Mouse (Mus musculus): ENCODE results near the gene Pdzrn3. TPM values are rescaled to one million over a fixed set of nuclear protein-coding genes. Genes with fewer than 3 reads are reported as not detected.

The Pdzrn3 gene
- total and polyA plus RNA-seq, 3 experiments = not detected

DNA sequence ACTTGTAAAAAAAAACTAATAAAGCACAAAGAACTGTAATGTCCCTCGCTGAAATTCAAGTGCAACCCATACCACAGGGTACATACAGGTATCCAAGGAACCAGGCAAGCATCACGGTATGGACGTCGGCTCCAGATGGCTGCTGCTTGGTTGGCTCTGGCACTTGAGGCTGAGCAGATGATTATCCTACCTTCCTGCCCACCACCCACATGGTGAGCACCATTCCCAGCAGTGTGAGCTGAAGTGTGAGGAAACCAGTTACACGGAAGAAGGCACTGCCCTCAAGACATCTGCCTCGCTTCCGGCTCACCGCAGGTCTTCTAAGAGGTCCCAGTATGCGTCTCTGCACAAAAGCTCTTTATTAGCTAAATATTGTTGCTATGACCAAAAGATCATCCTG lies 67.2 kb downstream of the Pdzrn3 start:
- Histone ChIP-seq H3K27ac (ENCODE audit: insufficient read depth, low read depth) (no peak overlapping the region), H3K4me1 (ENCODE audit: control insufficient read depth in 1 of 2, insufficient read depth in 2 of 2) (no peaks in the 10 kb centered on the region), H3K4me2 (ENCODE audit: insufficient read depth, low read depth, poor library complexity, severe bottlenecking) (no peak overlapping the region), H3K9me3 (replicated peaks; ENCODE audit: low read length) (peaks cover 82% of the 10 kb centered on the region), H3K9ac (ENCODE audit: insufficient read depth, low read depth) (no peak overlapping the region), H3K79me2 (replicated peaks; ENCODE audit: control insufficient read depth, extremely low read depth, insufficient read depth, poor library complexity, severe bottlenecking) (no peaks in the 10 kb centered on the region), H3K36me3 (replicated peaks in 1 of 2; ENCODE audit: control insufficient read depth in 1 of 2, insufficient read depth in 1 of 2, low read length in 1 of 2) (no peaks in the 10 kb centered on the region), H3K27me3 (replicated peaks) (no peaks in the 10 kb centered on the region), H3K4me3 (replicated peaks in 1 of 3; ENCODE audit: low read depth in 2 of 3, low read length in 2 of 3, poor library complexity in 1 of 3) (no peak overlapping the region)
- no peak for DNase-seq (ENCODE audit: extremely low read depth)
- in situ Hi-C loops (cut with MboI; ENCODE audit: low pct_ligation_motif_present, low pct_unique_long_range_greater_than_20kb, low sequenced_read_pairs) (no loop called here), dilution Hi-C loops (cut with MboI; ENCODE audit: extremely low pct_ligation_motif_present, extremely low pct_unique_long_range_greater_than_20kb, low sequenced_read_pairs) (no loop called here)
- TF ChIP-seq NELFE (IDR thresholded peaks at IDR 0.05; ENCODE audit: low read depth, low read length) (no peak), E2F4 (IDR thresholded peaks at IDR 0.05; ENCODE audit: insufficient replicate concordance, low read depth, low read length) (no peak), MAZ (IDR thresholded peaks at IDR 0.05; ENCODE audit: low read depth, low read length) (no peak), TBP (conservative IDR thresholded peaks at IDR 0.05; ENCODE audit: low read depth, low read length) (no peak), SMC3 (IDR thresholded peaks at IDR 0.05; ENCODE audit: low read depth, low read length) (no peak), ELF1 (IDR thresholded peaks at IDR 0.05; ENCODE audit: low read depth, low read length) (no peak), ZNF384 (IDR thresholded peaks at IDR 0.05; ENCODE audit: low read depth, low read length) (no peak), JUND (conservative IDR thresholded peaks at IDR 0.05; ENCODE audit: low read depth, low read length) (no peak), SIN3A (IDR thresholded peaks at IDR 0.05; ENCODE audit: low read length) (no peak), CTCF (conservative IDR thresholded peaks at IDR 0.05 in 1 of 2, IDR thresholded peaks at IDR 0.05 in 1 of 2; ENCODE audit: low read depth in 2 of 2, low read length in 2 of 2) (no peak), BHLHE40 (IDR thresholded peaks at IDR 0.05; ENCODE audit: low read depth, low read length) (no peak), CHD1 (IDR thresholded peaks at IDR 0.05; ENCODE audit: low read depth, low read length) (no peak), ZC3H11A (IDR thresholded peaks at IDR 0.05; ENCODE audit: low read depth, low read length) (no peak)

DNA sequence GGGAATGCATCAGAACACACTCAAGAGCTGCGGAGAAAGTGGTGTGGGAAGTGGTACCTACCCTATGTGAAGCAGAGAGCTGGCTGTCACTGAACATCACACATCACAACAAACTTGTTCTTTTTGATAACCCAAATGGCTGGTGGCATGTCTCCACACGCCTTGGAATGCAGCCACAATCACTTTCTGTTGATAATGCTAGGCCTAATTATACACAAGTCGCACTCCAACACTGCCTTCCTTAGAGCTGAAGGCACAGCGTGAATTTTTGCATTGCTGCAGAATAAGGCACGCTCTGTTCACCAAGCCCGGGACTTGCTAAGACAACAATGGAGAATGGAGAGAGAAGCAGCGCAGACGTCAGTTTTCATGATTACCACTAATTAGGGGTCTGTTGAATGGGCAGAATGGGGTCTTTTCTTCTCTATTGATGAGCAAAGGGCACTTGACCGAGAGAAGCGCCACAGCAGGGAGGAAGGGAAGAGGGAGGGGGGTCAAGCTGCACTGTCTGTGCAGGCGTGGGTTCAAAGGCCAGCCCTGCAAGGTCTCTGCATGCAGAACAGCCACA lies 69.6 kb downstream of the Pdzrn3 start:
- H3K4me2 ChIP-seq (ENCODE audit: insufficient read depth, low read depth, poor library complexity, severe bottlenecking) = no peak overlapping the region
- H3K27me3 ChIP-seq (replicated peaks) = no peaks in the 10 kb centered on the region
- no peak overlapping the region for H3K9ac ChIP-seq (ENCODE audit: insufficient read depth, low read depth)
- no peaks in the 10 kb centered on the region for H3K79me2 ChIP-seq (replicated peaks; ENCODE audit: control insufficient read depth, extremely low read depth, insufficient read depth, poor library complexity, severe bottlenecking)
- dilution Hi-C loops (cut with MboI; ENCODE audit: extremely low pct_ligation_motif_present, extremely low pct_unique_long_range_greater_than_20kb, low sequenced_read_pairs) (no loop called here), in situ Hi-C loops (cut with MboI; ENCODE audit: low pct_ligation_motif_present, low pct_unique_long_range_greater_than_20kb, low sequenced_read_pairs) (no loop called here)
- H3K4me3 ChIP-seq (replicated peaks in 1 of 3; ENCODE audit: low read depth in 2 of 3, low read length in 2 of 3, poor library complexity in 1 of 3) = no peak overlapping the region
- no peak overlapping the region for H3K27ac ChIP-seq (ENCODE audit: insufficient read depth, low read depth)
- H3K4me1 ChIP-seq (ENCODE audit: control insufficient read depth in 1 of 2, insufficient read depth in 2 of 2) = no peaks in the 10 kb centered on the region
- no peaks in the 10 kb centered on the region for H3K36me3 ChIP-seq (replicated peaks in 1 of 2; ENCODE audit: control insufficient read depth in 1 of 2, insufficient read depth in 1 of 2, low read length in 1 of 2)
- no peak for DNase-seq (ENCODE audit: extremely low read depth)
- TF ChIP-seq JUN (IDR thresholded peaks at IDR 0.05; ENCODE audit: insufficient read depth, low read depth, low read length) (no peak), CHD2 (IDR thresholded peaks at IDR 0.05; ENCODE audit: low read length) (no peak), IRF4 (IDR thresholded peaks at IDR 0.05; ENCODE audit: low read depth, low read length) (no peak), MEF2A (IDR thresholded peaks at IDR 0.05; ENCODE audit: borderline replicate concordance, low read depth, low read length) (no peak), NRF1 (IDR thresholded peaks at IDR 0.05; ENCODE audit: low read depth, low read length) (no peak), ELF1 (IDR thresholded peaks at IDR 0.05; ENCODE audit: low read depth, low read length) (no peak), HCFC1 (IDR thresholded peaks at IDR 0.05; ENCODE audit: low read depth, low read length) (no peak), CHD1 (IDR thresholded peaks at IDR 0.05; ENCODE audit: low read depth, low read length) (no peak), BHLHE40 (IDR thresholded peaks at IDR 0.05; ENCODE audit: low read depth, low read length) (no peak), TBP (conservative IDR thresholded peaks at IDR 0.05; ENCODE audit: low read depth, low read length) (no peak), TCF12 (IDR thresholded peaks at IDR 0.05; ENCODE audit: low read depth, low read length) (no peak), ZMIZ1 (IDR thresholded peaks at IDR 0.05; ENCODE audit: low read depth, low read length) (no peak), MXI1 (IDR thresholded peaks at IDR 0.05; ENCODE audit: low read depth, low read length) (no peak), MAZ (IDR thresholded peaks at IDR 0.05; ENCODE audit: low read depth, low read length) (no peak), EP300 (IDR thresholded peaks at IDR 0.05; ENCODE audit: low read length) (no peak), POLR2A (IDR thresholded peaks at IDR 0.05; ENCODE audit: low read depth, low read length) (no peak), NELFE (IDR thresholded peaks at IDR 0.05; ENCODE audit: low read depth, low read length) (no peak), USF1 (IDR thresholded peaks at IDR 0.05; ENCODE audit: low read depth, low read length) (no peak), E2F4 (IDR thresholded peaks at IDR 0.05; ENCODE audit: insufficient replicate concordance, low read depth, low read length) (no peak)
- peaks cover 77% of the 10 kb centered on the region for H3K9me3 ChIP-seq (replicated peaks; ENCODE audit: low read length)
